Mouse (Mus musculus): ENCODE data around the gene Id3.

- TF ChIP-seq GATA1 (IDR thresholded peaks at IDR 0.05; ENCODE audit: low read length) (no peak), TAL1 (IDR thresholded peaks at IDR 0.05; ENCODE audit: low read length) (no peak)
Measured at GRCm38 (mm10) chr4:136164981-136165380, 21.7 kb downstream of the Id3 start.
